Mouse (Mus musculus) testis, adult 2 months (tissue): ENCODE data around the gene Pcyt2. TPM values are rescaled to one million over a fixed set of nuclear protein-coding genes. Genes with fewer than 3 reads are reported as not detected.
"Not testable (repeated sequence)": the region's sequence is repeated elsewhere in the genome, so short reads cannot be mapped to it uniquely, and the experiment has no call there.

ENCODE experiments used
- H3K27ac ChIP-seq: fragments of 200-500 bp; 2 replicates; pipeline ENCODE4 v1.5.1; 2012; ENCODE audit warnings: low read depth, low read length; ENCODE audit not compliant: control insufficient read depth, insufficient read depth
- H3K27me3 ChIP-seq: fragments of 200-500 bp; 2 replicates; pipeline ENCODE4 v1.6.1; 2012; ENCODE audit warnings: mild to moderate bottlenecking, low read length, moderate library complexity; ENCODE audit not compliant: control insufficient read depth, insufficient read depth
- H3K36me3 ChIP-seq: fragments of 200-500 bp; 2 replicates; pipeline ENCODE4 v1.6.1; 2012; ENCODE audit warnings: mild to moderate bottlenecking, low read length; ENCODE audit not compliant: control insufficient read depth, insufficient read depth
- H3K4me1 ChIP-seq: fragments of 200-500 bp; 2 replicates; pipeline ENCODE4 v1.6.1; 2012; ENCODE audit warnings: low read length; ENCODE audit not compliant: control insufficient read depth, insufficient read depth
- H3K4me3 ChIP-seq: fragments of 200-500 bp; 2 replicates; pipeline ENCODE4 v1.5.1; 2012; ENCODE audit warnings: low read depth, mild to moderate bottlenecking, low read length, moderate library complexity, mixed read lengths; ENCODE audit not compliant: control insufficient read depth
- CTCF ChIP-seq: fragments of 200-500 bp; IDR thresholded peaks from 2 replicates; pipeline ENCODE4 v1.5.1; 2012; ENCODE audit warnings: low read depth, mild to moderate bottlenecking, inconsistent platforms, low read length, moderate library complexity; ENCODE audit not compliant: control insufficient read depth, insufficient read depth, insufficient replicate concordance
- POLR2A ChIP-seq: fragments of 200-500 bp; IDR thresholded peaks from 2 replicates; pipeline ENCODE4 v1.6.1; 2012; ENCODE audit warnings: low read depth, mild to moderate bottlenecking, inconsistent platforms, low read length, moderate library complexity; ENCODE audit not compliant: control insufficient read depth
- polyA plus RNA-seq: library from polyadenylated mRNA; depleted of rRNA; stranded (reverse); fragments of >200 nt; gene quantifications from 2 replicates; pipeline ENCODE4 v1.2.3, GENCODE M21; 2012

The Pcyt2 gene
- polyA plus RNA-seq, 1 experiment, result 106 TPM

GRCm38 (mm10) chr11:120597240-120598235, 20.2 kb downstream of the Pcyt2 start:
- Histone ChIP-seq H3K4me3 (peak overlapping the region; percentile 93), H3K36me3 (peaks cover 2% of the 10 kb centered on the region; the same call in 1 of the 2 replicates), H3K4me1 (peaks cover 12% of the 10 kb centered on the region), H3K27ac (peak overlapping the region; percentile 75), H3K27me3 (no peaks in the 10 kb centered on the region)
- no peak for TF ChIP-seq POLR2A
- no peak for TF ChIP-seq CTCF

- H3K36me3 ChIP-seq, result peaks cover 4% of the 10 kb centered on the region
- H3K4me1 ChIP-seq, result no peaks in the 10 kb centered on the region
- TF ChIP-seq POLR2A (no peak), CTCF (no peak)
- H3K27ac ChIP-seq, result no peak overlapping the region
- no peak overlapping the region for H3K4me3 ChIP-seq
- H3K27me3 ChIP-seq, result no peaks in the 10 kb centered on the region
Observed at GRCm38 (mm10) chr11:120588531-120588930, 29.2 kb downstream of the Pcyt2 start.

GRCm38 (mm10) chr11:120583937-120584336, 33.8 kb downstream of the Pcyt2 start:
- H3K27ac ChIP-seq, result no peak overlapping the region
- H3K4me3 ChIP-seq, result no peak overlapping the region
- peaks cover 18% of the 10 kb centered on the region for H3K4me1 ChIP-seq
- H3K36me3 ChIP-seq, result peaks cover 3% of the 10 kb centered on the region
- TF ChIP-seq POLR2A, result no peak
- no peak for TF ChIP-seq CTCF
- H3K27me3 ChIP-seq, result no peaks in the 10 kb centered on the region

GRCm38 (mm10) chr11:120582982-120583293, 34.8 kb downstream of the Pcyt2 start:
- not testable (repeated sequence) for H3K27me3 ChIP-seq, H3K4me3 ChIP-seq, H3K27ac ChIP-seq, H3K36me3 ChIP-seq
- peaks cover 18% of the 10 kb centered on the region for H3K4me1 ChIP-seq

- Histone ChIP-seq H3K27ac (peak overlapping the region; percentile 94), H3K36me3 (peaks cover 3% of the 10 kb centered on the region; the same call in 1 of the 2 replicates), H3K4me3 (peak overlapping the region; percentile 90), H3K4me1 (peaks cover 18% of the 10 kb centered on the region), H3K27me3 (no peaks in the 10 kb centered on the region)
- TF ChIP-seq POLR2A (no peak), CTCF (no peak)
Observed at GRCm38 (mm10) chr11:120582268-120582981, 35.3 kb downstream of the Pcyt2 start.

- peak within 1 kb of the TSS; percentile 90 for H3K4me3 ChIP-seq
- TF ChIP-seq POLR2A (peak; percentile 77), CTCF (0 out of 2 replicates have a peak, but pooled peaks have one; percentile 5)
- H3K4me1 ChIP-seq, result peaks cover 18% of the 10 kb centered on the region
- peaks cover 3% of the 10 kb centered on the region; the same call in 1 of the 2 replicates for H3K36me3 ChIP-seq
- H3K27me3 ChIP-seq, result no peaks in the 10 kb centered on the region
- H3K27ac ChIP-seq, result peak within 1 kb of the TSS; percentile 94
Observed at GRCm38 (mm10) chr11:120581490-120582267, 36.1 kb downstream of the Pcyt2 start, which contains the start of gene Arhgdia. Gene Arhgdia (minus strand): TSS chr11:120581624.
